Mouse (Mus musculus): Measurements from ENCODE around the gene Selenon.

Selenon gene

GRCm38 (mm10) chr4:134551494-134552316 is at the start of gene Selenon:
Gene Selenon, minus strand, starts transcription at chr4:134552166.
- DNase-seq = peak; percentile 75 to 88

GRCm38 (mm10) chr4:134601404-134601803 is 49.4 kb upstream of the Selenon start:
- DNase-seq = peak in 1 of 2 experiments; percentile 26

- DNase-seq = no peak
Observed at GRCm38 (mm10) chr4:134600777-134601176, 48.8 kb upstream of the Selenon start.

GRCm38 (mm10) chr4:134600060-134600459 is 48.1 kb upstream of the Selenon start:
- peak; percentile 76 to 86 for DNase-seq

GRCm38 (mm10) chr4:134596816-134597692 is 45.1 kb upstream of the Selenon start:
- peak in 1 of 2 experiments; percentile 60 for DNase-seq

GRCm38 (mm10) chr4:134594731-134595439 is 42.9 kb upstream of the Selenon start:
- DNase-seq = no peak

- peak in 1 of 2 experiments; percentile 47 for DNase-seq
Observed at GRCm38 (mm10) chr4:134592442-134592841, 40.5 kb upstream of the Selenon start.

GRCm38 (mm10) chr4:134591506-134592061 is 39.6 kb upstream of the Selenon start:
- DNase-seq = peak; percentile 98

- peak; percentile 61 to 71 for DNase-seq
Observed at GRCm38 (mm10) chr4:134590227-134590926, 38.4 kb upstream of the Selenon start.

GRCm38 (mm10) chr4:134589786-134590185 is 37.8 kb upstream of the Selenon start:
- DNase-seq = peak; percentile 57 to 61

- DNase-seq = peak; percentile 63 to 75
Observed at GRCm38 (mm10) chr4:134588951-134589350, 37.0 kb upstream of the Selenon start.

GRCm38 (mm10) chr4:134588287-134588686 is 36.3 kb upstream of the Selenon start:
- no peak for DNase-seq

GRCm38 (mm10) chr4:134587636-134588197 is 35.8 kb upstream of the Selenon start:
- DNase-seq = peak; percentile 65 to 70

GRCm38 (mm10) chr4:134586631-134587030 is 34.7 kb upstream of the Selenon start:
- DNase-seq = no peak

GRCm38 (mm10) chr4:134586126-134586525 is 34.2 kb upstream of the Selenon start:
- DNase-seq = no peak

GRCm38 (mm10) chr4:134583513-134583912 is 31.5 kb upstream of the Selenon start:
- DNase-seq = peak; percentile 55 to 62

GRCm38 (mm10) chr4:134581365-134581764 is 29.4 kb upstream of the Selenon start:
- peak; percentile 70 to 80 for DNase-seq

- peak; percentile 82 to 91 for DNase-seq
Observed at GRCm38 (mm10) chr4:134580351-134581148, 28.6 kb upstream of the Selenon start.

GRCm38 (mm10) chr4:134579620-134580019 is 27.7 kb upstream of the Selenon start:
- peak; percentile 52 to 68 for DNase-seq

GRCm38 (mm10) chr4:134579212-134579611 is 27.2 kb upstream of the Selenon start:
- peak in 1 of 2 experiments; percentile 42 for DNase-seq

Data from cerebellum, postnatal 10 days (tissue).